Mouse (Mus musculus): ENCODE data around the gene Inafm1. TPM values are rescaled to one million over a fixed set of nuclear protein-coding genes. Genes with fewer than 3 reads are reported as not detected.
"Not testable (repeated sequence)": the region's sequence is repeated elsewhere in the genome, so short reads cannot be mapped to it uniquely, and the experiment has no call there.

Inafm1 gene
- polyA plus RNA-seq, 1 experiment from 2014 or later, result 11.7 TPM

DNA sequence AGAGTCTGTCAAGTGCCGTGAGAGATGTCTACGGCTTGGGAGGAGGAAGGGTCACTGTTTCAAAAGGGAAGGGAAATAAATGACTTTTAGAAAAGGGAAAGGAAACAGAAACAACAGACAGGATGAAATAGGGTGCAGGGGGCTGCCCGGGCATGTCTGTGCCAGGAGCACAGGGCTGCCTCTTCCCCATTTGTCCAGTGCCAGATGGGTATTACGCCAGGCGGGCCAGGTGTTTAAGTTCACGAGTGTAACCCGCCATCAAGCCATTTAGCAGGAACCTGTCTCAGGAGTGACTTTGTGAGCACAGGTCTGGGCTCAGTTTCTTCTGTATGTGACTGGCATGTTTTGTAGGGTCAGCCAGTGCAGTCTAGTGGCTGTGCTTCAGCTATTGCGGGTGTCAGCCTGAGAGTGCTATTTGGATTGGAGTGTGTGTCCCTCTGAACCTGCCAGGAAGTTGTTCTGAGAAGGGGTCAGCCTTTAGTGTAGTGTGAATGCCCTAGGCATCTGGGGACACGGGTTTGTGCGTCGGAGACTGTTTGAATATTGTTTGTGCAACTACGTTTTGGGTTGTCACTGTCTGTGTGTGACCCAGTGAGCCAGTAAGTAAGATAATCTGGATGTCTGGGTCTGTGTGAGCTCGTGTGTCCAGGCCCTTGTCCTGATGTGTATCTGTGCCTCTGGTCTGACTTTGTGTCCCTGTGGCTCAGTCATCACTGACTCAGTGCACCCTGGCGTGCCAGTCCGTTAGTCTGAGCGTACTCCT, 35.3 kb upstream of the Inafm1 start:
- peaks cover 13 to 29% of the 10 kb centered on the region in 2 experiments for H3K4me1 ChIP-seq (ENCODE audit: control insufficient read depth in 2 of 2, insufficient read depth in 2 of 2, low read length in 2 of 2)
- H3K4me2 ChIP-seq (ENCODE audit: low read length), result peak overlapping the region; percentile 98
- H3K4me3 ChIP-seq (ENCODE audit: control insufficient read depth in 1 of 2, insufficient read depth in 1 of 2, low read depth in 1 of 2, low read length in 2 of 2), result peak overlapping the region; percentile 90 to 94
- peak overlapping the region; percentile 35 to 99 for H3K27ac ChIP-seq (replicated peaks in 1 of 2; ENCODE audit: control insufficient read depth in 1 of 2, insufficient read depth in 1 of 2, low read depth in 2 of 2, low read length in 2 of 2)
- no peaks in the 10 kb centered on the region for H3K27me3 ChIP-seq (ENCODE audit: control insufficient read depth, insufficient read depth, low read length)
- ATAC-seq (ENCODE audit: insufficient number of reproducible peaks, insufficient read depth, low FRiP score, low read depth), result no peak
- no peaks in the 10 kb centered on the region for H3K36me3 ChIP-seq (ENCODE audit: control insufficient read depth, insufficient read depth, low read length)
- H3K9ac ChIP-seq (ENCODE audit: low read length), result peak overlapping the region; percentile 97
- no peaks in the 10 kb centered on the region for H3K9me3 ChIP-seq (ENCODE audit: control insufficient read depth, low read length)
- WGBS, result 41% methylated on average over 16 of the region's 16 CpGs

DNA sequence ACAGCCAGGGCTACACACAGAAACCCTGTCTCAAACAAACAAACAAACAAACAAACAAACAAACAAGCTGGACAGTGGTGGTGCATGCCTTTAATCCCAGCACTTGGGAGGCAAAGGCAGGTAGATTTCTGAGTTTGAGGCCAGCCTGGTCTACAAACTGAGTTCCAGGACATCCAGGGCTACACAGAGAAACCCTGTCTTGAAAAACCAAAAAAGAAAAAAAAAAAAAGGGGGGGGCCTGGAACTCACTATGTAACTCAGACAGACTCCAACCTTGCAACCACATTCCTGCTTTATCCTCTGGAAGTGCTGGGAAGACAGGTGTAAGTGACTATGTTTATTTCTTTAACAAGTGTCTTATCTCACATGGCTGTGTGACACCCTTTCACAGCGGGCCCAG, 34.7 kb upstream of the Inafm1 start, which contains the start of gene Bbc3:
Gene Bbc3 (plus strand): TSS at position 301 of the 400 bp plus-strand sequence.
- not testable (repeated sequence) for H3K27me3 ChIP-seq (ENCODE audit: control insufficient read depth, insufficient read depth, low read length); H3K36me3 ChIP-seq (ENCODE audit: control insufficient read depth, insufficient read depth, low read length); H3K9me3 ChIP-seq (ENCODE audit: control insufficient read depth, low read length); ATAC-seq (ENCODE audit: insufficient number of reproducible peaks, insufficient read depth, low FRiP score, low read depth)
- Histone ChIP-seq H3K4me3 (ENCODE audit: control insufficient read depth in 1 of 2, insufficient read depth in 1 of 2, low read depth in 1 of 2, low read length in 2 of 2) (peak within 1 kb of the TSS; percentile 90 to 94), H3K27ac (replicated peaks in 1 of 2; ENCODE audit: control insufficient read depth in 1 of 2, insufficient read depth in 1 of 2, low read depth in 2 of 2, low read length in 2 of 2) (peak within 1 kb of the TSS; percentile 35 to 99), H3K4me1 (ENCODE audit: control insufficient read depth in 2 of 2, insufficient read depth in 2 of 2, low read length in 2 of 2) (peaks cover 10 to 24% of the 10 kb centered on the region in 2 experiments), H3K9ac (ENCODE audit: low read length) (peak within 1 kb of the TSS; percentile 97), H3K4me2 (ENCODE audit: low read length) (peak within 1 kb of the TSS; percentile 98)
- 25% methylated on average over 1 of the region's 1 CpGs for WGBS

DNA sequence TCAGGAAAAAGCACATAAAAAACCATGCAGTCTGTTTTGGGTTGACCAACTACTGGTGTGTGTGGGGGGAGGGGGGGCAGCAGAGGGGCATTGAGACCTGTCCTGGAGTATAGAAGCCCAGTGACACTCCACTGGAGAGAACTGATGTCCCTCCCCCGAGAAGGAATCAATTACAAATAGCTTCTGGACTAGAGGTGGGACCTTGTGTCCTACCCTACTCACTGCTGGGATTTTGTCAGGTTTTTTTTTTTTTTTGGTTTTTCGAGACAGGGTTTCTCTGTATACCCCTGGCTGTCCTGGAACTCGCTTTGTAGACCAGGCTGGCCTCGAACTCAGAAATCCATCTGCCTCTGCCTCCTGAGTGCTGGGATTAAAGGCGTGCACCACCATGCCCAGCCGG, 33.7 kb upstream of the Inafm1 start:
- not testable (repeated sequence) for H3K9me3 ChIP-seq (ENCODE audit: control insufficient read depth, low read length); H3K9ac ChIP-seq (ENCODE audit: low read length); H3K27me3 ChIP-seq (ENCODE audit: control insufficient read depth, insufficient read depth, low read length); H3K36me3 ChIP-seq (ENCODE audit: control insufficient read depth, insufficient read depth, low read length); H3K4me2 ChIP-seq (ENCODE audit: low read length); H3K27ac ChIP-seq (replicated peaks in 1 of 2; ENCODE audit: control insufficient read depth in 1 of 2, insufficient read depth in 1 of 2, low read depth in 2 of 2, low read length in 2 of 2); H3K4me3 ChIP-seq (ENCODE audit: control insufficient read depth in 1 of 2, insufficient read depth in 1 of 2, low read depth in 1 of 2, low read length in 2 of 2); ATAC-seq (ENCODE audit: insufficient number of reproducible peaks, insufficient read depth, low FRiP score, low read depth)
- H3K4me1 ChIP-seq (ENCODE audit: control insufficient read depth in 2 of 2, insufficient read depth in 2 of 2, low read length in 2 of 2), result peaks cover 7 to 20% of the 10 kb centered on the region in 2 experiments; a peak in 3 of 4 replicates
- 75% methylated on average over 6 of the region's 6 CpGs for WGBS

DNA sequence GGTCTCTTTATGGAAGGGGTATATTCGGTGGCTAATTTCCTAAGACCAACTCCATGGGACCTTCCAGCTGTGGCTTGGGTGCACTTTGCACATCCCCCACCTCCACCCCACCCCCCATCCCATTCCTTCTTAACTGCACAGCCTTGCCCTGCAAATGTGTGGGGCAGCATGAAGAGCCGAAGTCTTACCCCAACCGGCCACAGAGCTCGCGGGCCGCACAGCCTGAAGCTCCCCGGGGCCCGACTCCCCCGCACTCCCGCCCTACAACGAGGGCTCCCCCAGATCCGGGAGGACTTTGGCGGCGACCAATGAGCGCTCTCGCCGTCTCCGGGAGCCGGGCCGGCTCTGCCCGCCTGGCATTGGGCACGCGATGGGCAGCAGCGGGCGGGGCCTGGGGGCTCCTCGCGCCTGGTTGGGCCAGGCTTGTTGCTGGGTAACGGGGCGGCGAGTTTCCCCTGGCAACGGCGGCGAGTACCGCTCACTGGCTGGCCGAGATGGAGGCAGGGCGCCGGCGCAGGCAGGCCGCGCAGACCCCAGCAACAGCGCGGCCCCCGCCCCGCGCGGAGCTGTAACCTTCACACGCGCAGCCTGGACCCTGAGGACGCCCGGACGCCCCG, 26.1 kb upstream of the Inafm1 start:
- Histone ChIP-seq H3K4me3 (ENCODE audit: control insufficient read depth in 1 of 2, insufficient read depth in 1 of 2, low read depth in 1 of 2, low read length in 2 of 2) (peak overlapping the region; percentile 45 to 49), H3K27ac (replicated peaks in 1 of 2; ENCODE audit: control insufficient read depth in 1 of 2, insufficient read depth in 1 of 2, low read depth in 2 of 2, low read length in 2 of 2) (no peak overlapping the region; a peak in 1 of 4 replicates), H3K4me1 (ENCODE audit: control insufficient read depth in 2 of 2, insufficient read depth in 2 of 2, low read length in 2 of 2) (peaks cover 12 to 26% of the 10 kb centered on the region in 2 experiments), H3K4me2 (ENCODE audit: low read length) (peak overlapping the region; percentile 86), H3K9ac (ENCODE audit: low read length) (peak overlapping the region; percentile 63), H3K27me3 (ENCODE audit: control insufficient read depth, insufficient read depth, low read length) (no peaks in the 10 kb centered on the region), H3K9me3 (ENCODE audit: control insufficient read depth, low read length) (no peaks in the 10 kb centered on the region), H3K36me3 (ENCODE audit: control insufficient read depth, insufficient read depth, low read length) (no peaks in the 10 kb centered on the region)
- WGBS, result 1% methylated on average over 51 of the region's 52 CpGs
- ATAC-seq (ENCODE audit: insufficient number of reproducible peaks, insufficient read depth, low FRiP score, low read depth), result peak; percentile 59

DNA sequence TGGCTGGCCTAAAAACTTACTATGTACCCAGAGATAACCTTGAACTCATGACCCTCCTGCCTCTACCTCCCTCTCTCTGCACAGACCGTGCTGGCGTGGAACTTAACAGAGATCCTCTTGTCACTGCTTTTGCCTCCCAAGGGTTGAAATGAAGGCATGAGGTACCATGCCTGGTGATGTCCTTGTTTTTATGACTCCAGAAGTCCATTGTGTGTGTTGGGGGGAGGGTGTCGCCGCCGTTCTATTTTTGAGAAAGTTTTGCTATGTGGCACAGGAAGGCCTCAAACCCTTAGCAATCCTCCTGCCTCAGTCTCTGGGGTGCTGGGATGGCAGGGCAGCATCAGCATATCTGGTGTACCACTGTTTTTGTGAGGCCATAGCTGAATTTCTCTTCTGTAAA, 25.5 kb upstream of the Inafm1 start:
- Histone ChIP-seq H3K27me3 (ENCODE audit: control insufficient read depth, insufficient read depth, low read length) (no peaks in the 10 kb centered on the region), H3K27ac (replicated peaks in 1 of 2; ENCODE audit: control insufficient read depth in 1 of 2, insufficient read depth in 1 of 2, low read depth in 2 of 2, low read length in 2 of 2) (no peak overlapping the region), H3K4me1 (ENCODE audit: control insufficient read depth in 2 of 2, insufficient read depth in 2 of 2, low read length in 2 of 2) (peaks cover 12 to 26% of the 10 kb centered on the region in 2 experiments), H3K4me3 (ENCODE audit: control insufficient read depth in 1 of 2, insufficient read depth in 1 of 2, low read depth in 1 of 2, low read length in 2 of 2) (no peak overlapping the region), H3K36me3 (ENCODE audit: control insufficient read depth, insufficient read depth, low read length) (no peaks in the 10 kb centered on the region), H3K9me3 (ENCODE audit: control insufficient read depth, low read length) (no peaks in the 10 kb centered on the region), H3K9ac (ENCODE audit: low read length) (no peak overlapping the region), H3K4me2 (ENCODE audit: low read length) (peak overlapping the region; percentile 86; the same call in 1 of the 2 replicates)
- ATAC-seq (ENCODE audit: insufficient number of reproducible peaks, insufficient read depth, low FRiP score, low read depth), result no peak
- 69% methylated on average over 5 of the region's 5 CpGs for WGBS

DNA sequence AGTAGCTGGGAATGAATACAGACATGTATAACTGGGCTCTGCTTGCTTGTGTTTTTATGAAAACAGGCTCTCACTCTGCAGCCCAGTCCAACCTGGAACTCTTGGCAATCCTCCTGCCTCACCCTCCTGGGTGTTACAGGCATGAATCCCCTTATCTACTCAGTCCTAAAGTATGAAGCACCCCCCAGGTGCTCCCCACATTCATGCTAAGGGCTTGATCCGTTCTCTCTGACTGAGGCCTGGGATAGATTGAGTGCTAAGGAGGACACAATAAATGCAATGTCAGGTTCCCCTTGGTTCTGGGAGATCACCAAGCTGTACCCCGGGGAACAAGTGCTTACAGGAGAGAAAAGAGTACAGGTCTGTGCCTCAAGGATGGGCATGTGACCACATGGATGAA, 24.2 kb upstream of the Inafm1 start:
- Histone ChIP-seq H3K4me2 (ENCODE audit: low read length) (no peak overlapping the region), H3K4me3 (ENCODE audit: control insufficient read depth in 1 of 2, insufficient read depth in 1 of 2, low read depth in 1 of 2, low read length in 2 of 2) (no peak overlapping the region), H3K27me3 (ENCODE audit: control insufficient read depth, insufficient read depth, low read length) (no peaks in the 10 kb centered on the region), H3K27ac (replicated peaks in 1 of 2; ENCODE audit: control insufficient read depth in 1 of 2, insufficient read depth in 1 of 2, low read depth in 2 of 2, low read length in 2 of 2) (peak overlapping the region in 1 of 2 experiments; percentile 88; a peak in 1 of 4 replicates), H3K4me1 (ENCODE audit: control insufficient read depth in 2 of 2, insufficient read depth in 2 of 2, low read length in 2 of 2) (peaks cover 12 to 26% of the 10 kb centered on the region in 2 experiments), H3K36me3 (ENCODE audit: control insufficient read depth, insufficient read depth, low read length) (no peaks in the 10 kb centered on the region), H3K9me3 (ENCODE audit: control insufficient read depth, low read length) (no peaks in the 10 kb centered on the region), H3K9ac (ENCODE audit: low read length) (peak overlapping the region; percentile 61; the same call in 1 of the 2 replicates)
- WGBS, result 62% methylated on average over 2 of the region's 2 CpGs
- ATAC-seq (ENCODE audit: insufficient number of reproducible peaks, insufficient read depth, low FRiP score, low read depth), result no peak

DNA sequence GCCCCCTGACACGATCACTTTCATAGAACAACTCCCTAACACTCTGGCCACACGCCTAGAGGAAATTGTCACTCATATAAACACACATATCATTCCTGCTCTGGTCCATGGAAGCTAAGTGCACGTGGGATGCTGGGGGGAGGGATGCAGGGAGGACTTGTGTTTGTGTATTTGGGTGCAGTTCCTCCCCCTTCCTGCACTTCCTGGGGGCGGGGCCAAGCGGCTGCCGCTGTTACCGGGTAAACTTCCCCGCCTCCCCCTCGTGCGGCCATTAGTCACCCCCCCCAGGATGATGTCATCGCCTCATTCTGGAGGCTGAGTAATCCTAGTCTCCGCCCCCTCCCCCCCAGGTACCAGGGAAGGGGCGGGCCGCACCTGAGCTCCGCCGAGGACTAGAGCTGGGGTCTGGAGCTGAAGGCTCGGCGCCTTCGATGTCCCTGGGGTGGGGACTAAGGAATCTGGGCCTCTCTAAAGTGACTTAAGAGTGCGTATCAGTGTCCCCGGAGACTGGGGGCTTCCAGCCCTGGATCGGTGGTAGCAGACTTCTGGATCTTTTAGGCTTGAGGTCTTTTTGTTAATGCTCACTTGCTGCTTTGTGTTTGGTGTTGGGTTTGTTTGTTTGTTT, 23.5 kb upstream of the Inafm1 start:
- Histone ChIP-seq H3K27me3 (ENCODE audit: control insufficient read depth, insufficient read depth, low read length) (no peaks in the 10 kb centered on the region), H3K4me1 (ENCODE audit: control insufficient read depth in 2 of 2, insufficient read depth in 2 of 2, low read length in 2 of 2) (peaks cover 12 to 26% of the 10 kb centered on the region in 2 experiments), H3K36me3 (ENCODE audit: control insufficient read depth, insufficient read depth, low read length) (no peaks in the 10 kb centered on the region), H3K9ac (ENCODE audit: low read length) (peak overlapping the region; percentile 61), H3K4me3 (ENCODE audit: control insufficient read depth in 1 of 2, insufficient read depth in 1 of 2, low read depth in 1 of 2, low read length in 2 of 2) (peak overlapping the region; percentile 24 to 46), H3K27ac (replicated peaks in 1 of 2; ENCODE audit: control insufficient read depth in 1 of 2, insufficient read depth in 1 of 2, low read depth in 2 of 2, low read length in 2 of 2) (peak overlapping the region; percentile 86 to 88), H3K4me2 (ENCODE audit: low read length) (peak overlapping the region; percentile 79), H3K9me3 (ENCODE audit: control insufficient read depth, low read length) (no peaks in the 10 kb centered on the region)
- WGBS, result under 1% methylated on average over 21 of the region's 22 CpGs
- ATAC-seq (ENCODE audit: insufficient number of reproducible peaks, insufficient read depth, low FRiP score, low read depth), result peak; percentile 31

All from heart, embryonic 14.5 days (tissue).